Mouse (Mus musculus) myocyte (in vitro differentiated cells): ENCODE measurements around the gene Hfe2.

Experiments
- E2F4 ChIP-seq: IDR thresholded peaks from one replicate; pipeline ENCODE4 v1.6.1; 2011; ENCODE audit warnings: mild to moderate bottlenecking, control low read depth, moderate library complexity; ENCODE audit not compliant: insufficient read depth
- MAX ChIP-seq: IDR thresholded peaks from one replicate; pipeline ENCODE4 v1.6.1; 2011; ENCODE audit warnings: low read depth, mild to moderate bottlenecking, control low read depth
- MYOD1 ChIP-seq, 3 experiments: IDR thresholded peaks; one replicate each; pipeline ENCODE4 v1.6.1; 2011; ENCODE audit warnings: control low read depth in 2 of 3, low read depth in 2 of 3, mild to moderate bottlenecking in 2 of 3, moderate library complexity in 1 of 3; ENCODE audit not compliant: insufficient read length in 2 of 3, control insufficient read depth in 1 of 3
- POLR2A ChIP-seq: IDR thresholded peaks from one replicate; pipeline ENCODE4 v1.6.1; 2011; ENCODE audit warnings: low read depth, mild to moderate bottlenecking, control low read depth, moderate library complexity; ENCODE audit not compliant: insufficient read length
- REST ChIP-seq: IDR thresholded peaks from one replicate; pipeline ENCODE4 v1.6.1; 2011; ENCODE audit warnings: mild to moderate bottlenecking, control low read depth, moderate library complexity; ENCODE audit not compliant: insufficient read depth, insufficient read length
- SRF ChIP-seq: IDR thresholded peaks from one replicate; pipeline ENCODE4 v1.6.1; 2011; ENCODE audit warnings: low read depth; ENCODE audit not compliant: control insufficient read depth, insufficient read length
- TCF12 ChIP-seq: IDR thresholded peaks from one replicate; pipeline ENCODE4 v1.6.1; 2011; ENCODE audit warnings: mild to moderate bottlenecking, control low read depth; ENCODE audit not compliant: poor library complexity, insufficient read depth, severe bottlenecking
- USF1 ChIP-seq: IDR thresholded peaks from one replicate; pipeline ENCODE4 v1.6.1; 2011; ENCODE audit warnings: low read depth, mild to moderate bottlenecking, control low read depth, moderate library complexity

GRCm38 (mm10) chr3:96568605-96569004, 43.6 kb downstream of the Hfe2 start:
- no peak for TF ChIP-seq MYOD1 (IDR thresholded peaks at IDR 0.05; ENCODE audit: control insufficient read depth in 1 of 3, insufficient read length in 2 of 3, low read depth in 2 of 3)
- no peak for TF ChIP-seq E2F4
- TF ChIP-seq USF1: no peak
- TF ChIP-seq SRF: no peak
- TF ChIP-seq REST: no peak
- no peak for TF ChIP-seq POLR2A
- no peak for TF ChIP-seq MAX
- TF ChIP-seq TCF12: no peak
